Mouse (Mus musculus) kidney, adult 2 months (tissue): ENCODE results near the gene Fam107b. TPM values are rescaled to one million over a fixed set of nuclear protein-coding genes. Genes with fewer than 3 reads are reported as not detected.

Experiments used
- DNase-seq: peaks from one replicate; pipeline ENCODE4 v3.0.0; 2021
- H3K27ac ChIP-seq: fragments of 200-500 bp; 2 replicates; pipeline ENCODE4 v1.5.1; 2012; ENCODE audit warnings: low read depth, low read length, control low read depth, inconsistent platforms; ENCODE audit not compliant: insufficient read depth
- H3K27me3 ChIP-seq: fragments of 200-500 bp; replicated peaks from 2 replicates; pipeline ENCODE4 v1.6.1; 2012; ENCODE audit warnings: mild to moderate bottlenecking, moderate library complexity, low read length, inconsistent platforms; ENCODE audit not compliant: control insufficient read depth, insufficient read depth
- H3K36me3 ChIP-seq: fragments of 200-500 bp; 2 replicates; pipeline ENCODE4 v1.6.1; 2012; ENCODE audit warnings: mild to moderate bottlenecking, moderate library complexity, low read length, inconsistent platforms; ENCODE audit not compliant: control insufficient read depth, insufficient read depth
- H3K4me1 ChIP-seq: fragments of 200-500 bp; 2 replicates; pipeline ENCODE4 v1.6.1; 2011; ENCODE audit warnings: low read length; ENCODE audit not compliant: control insufficient read depth, insufficient read depth
- H3K4me3 ChIP-seq: fragments of 200-500 bp; 2 replicates; pipeline ENCODE4 v1.5.1; 2011; ENCODE audit warnings: mild to moderate bottlenecking, low read depth, low read length, control low read depth; ENCODE audit not compliant: insufficient read depth
- CTCF ChIP-seq: fragments of 200-500 bp; conservative IDR thresholded peaks from 2 replicates; pipeline ENCODE4 v1.5.1; 2011; ENCODE audit warnings: low read depth, mild to moderate bottlenecking, control low read depth, low read length, moderate library complexity, mixed read lengths; ENCODE audit not compliant: insufficient read depth, insufficient read length
- POLR2A ChIP-seq: fragments of 200-500 bp; IDR thresholded peaks from one replicate; pipeline ENCODE4 v1.6.1; 2011; ENCODE audit warnings: low read depth, low read length, control low read depth
- WGBS: fragments of 180-500 bp; shearing (Covaris S2); methylation state at CpG from one replicate; pipeline ENCODE4 v1.1.7; 2018; 5-methylcytosine and 5-hydroxymethylcytosine counted together
- polyA plus RNA-seq: library from polyadenylated mRNA; depleted of rRNA; stranded (reverse); fragments of >200 nt; gene quantifications from 2 replicates; pipeline ENCODE4 v1.2.3, GENCODE M21; 2012

Gene Fam107b
- polyA plus RNA-seq, 1 experiment = 54.3 TPM

DNA sequence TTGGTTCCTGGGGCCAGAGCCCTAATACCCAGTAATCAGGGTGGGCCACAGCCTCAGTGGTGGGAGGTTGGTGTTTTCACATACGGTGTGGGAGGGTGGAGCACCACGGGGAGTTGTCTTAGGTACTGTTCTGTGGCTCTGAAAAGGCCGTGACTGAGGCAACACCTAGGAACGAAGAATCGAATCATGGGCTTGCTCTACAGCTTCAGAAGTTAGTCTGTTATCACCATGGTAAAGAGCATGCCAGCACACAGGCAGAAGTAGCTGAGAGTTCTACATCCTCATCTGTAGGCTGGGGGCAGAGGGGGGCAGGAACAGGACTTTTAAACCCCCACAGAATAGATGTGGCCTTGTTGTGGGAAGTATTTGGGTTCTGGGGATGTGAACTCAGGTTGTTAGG, 182.6 kb downstream of the Fam107b start:
- Histone ChIP-seq H3K4me1 (peaks cover 38% of the 10 kb centered on the region), H3K4me3 (no peak overlapping the region), H3K27me3 (no peaks in the 10 kb centered on the region), H3K27ac (peak overlapping the region; percentile 0; the same call in 1 of the 2 replicates), H3K36me3 (no peaks in the 10 kb centered on the region)
- 74% methylated on average over 5 of the region's 5 CpGs for WGBS
- no peak for DNase-seq
- TF ChIP-seq POLR2A (no peak), CTCF (no peak)

DNA sequence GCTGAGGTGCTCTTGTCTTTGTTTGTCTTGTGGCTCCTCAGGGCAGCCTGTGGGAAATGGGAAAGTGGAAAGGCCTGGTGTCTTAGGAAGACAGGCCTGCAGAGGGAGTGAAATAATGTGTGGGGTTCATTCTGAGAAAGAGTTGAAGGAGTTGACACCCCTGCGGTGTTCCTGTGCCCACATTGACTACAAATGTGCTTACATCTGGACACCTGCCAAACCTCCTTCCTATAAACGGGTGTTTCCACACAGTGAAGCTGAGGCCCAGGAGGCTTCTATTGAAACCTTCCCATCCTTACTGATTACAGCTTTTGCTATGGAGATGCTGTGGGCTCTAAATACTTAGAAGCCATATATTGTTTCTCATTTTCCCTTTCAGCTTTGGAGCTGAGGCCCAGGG, 183.5 kb downstream of the Fam107b start:
- TF ChIP-seq POLR2A (no peak), CTCF (no peak)
- Histone ChIP-seq H3K4me1 (peaks cover 34% of the 10 kb centered on the region), H3K4me3 (no peak overlapping the region), H3K27me3 (no peaks in the 10 kb centered on the region), H3K36me3 (no peaks in the 10 kb centered on the region), H3K27ac (no peak overlapping the region)
- no peak for DNase-seq
- 1% methylated on average over 2 of the region's 2 CpGs for WGBS

DNA sequence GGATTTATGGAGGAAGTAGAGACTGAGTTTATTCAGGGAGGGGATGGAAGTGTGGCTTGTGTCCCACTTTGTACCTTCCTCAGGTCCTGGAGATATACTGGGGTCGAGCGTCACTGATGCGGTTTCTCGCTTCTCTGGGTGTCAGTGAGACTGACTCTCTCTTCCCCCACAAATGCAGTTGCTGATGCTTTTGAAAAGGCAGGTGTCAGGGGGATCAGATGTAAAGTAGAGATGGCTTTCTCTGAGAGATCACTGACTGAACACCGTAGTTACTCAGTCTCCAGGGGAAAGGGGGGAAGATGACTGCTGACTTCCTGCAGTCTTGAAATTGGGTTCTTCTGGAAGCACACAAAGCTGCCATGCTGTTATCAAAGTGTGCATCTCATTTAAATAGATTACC, 185.6 kb downstream of the Fam107b start:
- no peak for TF ChIP-seq POLR2A
- TF ChIP-seq CTCF = no peak
- Histone ChIP-seq H3K4me3 (no peak overlapping the region), H3K27me3 (no peaks in the 10 kb centered on the region), H3K27ac (no peak overlapping the region), H3K36me3 (no peaks in the 10 kb centered on the region), H3K4me1 (peaks cover 43% of the 10 kb centered on the region)
- no peak for DNase-seq
- 86% methylated on average over 5 of the region's 5 CpGs for WGBS

DNA sequence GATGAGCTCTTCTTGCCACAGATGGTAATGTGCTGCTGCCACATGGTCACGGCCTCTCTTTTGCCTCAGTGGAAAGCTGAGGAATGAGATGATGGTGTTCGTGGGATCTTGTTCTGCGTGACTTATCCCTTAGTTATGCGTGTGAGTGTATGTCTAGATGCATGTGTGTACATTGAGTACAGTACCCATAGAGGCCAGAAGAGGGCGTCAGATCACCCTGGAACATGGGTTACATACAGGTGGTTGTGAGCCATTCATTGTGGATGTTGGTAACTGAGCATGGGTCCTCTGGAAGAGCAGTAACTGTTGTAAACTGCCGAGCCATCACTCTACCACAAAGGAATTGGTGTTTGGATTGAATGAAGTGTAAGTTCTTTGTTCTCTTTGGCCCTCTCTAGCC, 188.1 kb downstream of the Fam107b start:
- TF ChIP-seq POLR2A (no peak), CTCF (0 out of 2 replicates have a peak, but pooled peaks have one; percentile 7)
- Histone ChIP-seq H3K27ac (no peak overlapping the region), H3K4me1 (peaks cover 36% of the 10 kb centered on the region), H3K27me3 (no peaks in the 10 kb centered on the region), H3K36me3 (no peaks in the 10 kb centered on the region), H3K4me3 (no peak overlapping the region)
- no peak for DNase-seq
- WGBS = 92% methylated on average over 6 of the region's 6 CpGs

DNA sequence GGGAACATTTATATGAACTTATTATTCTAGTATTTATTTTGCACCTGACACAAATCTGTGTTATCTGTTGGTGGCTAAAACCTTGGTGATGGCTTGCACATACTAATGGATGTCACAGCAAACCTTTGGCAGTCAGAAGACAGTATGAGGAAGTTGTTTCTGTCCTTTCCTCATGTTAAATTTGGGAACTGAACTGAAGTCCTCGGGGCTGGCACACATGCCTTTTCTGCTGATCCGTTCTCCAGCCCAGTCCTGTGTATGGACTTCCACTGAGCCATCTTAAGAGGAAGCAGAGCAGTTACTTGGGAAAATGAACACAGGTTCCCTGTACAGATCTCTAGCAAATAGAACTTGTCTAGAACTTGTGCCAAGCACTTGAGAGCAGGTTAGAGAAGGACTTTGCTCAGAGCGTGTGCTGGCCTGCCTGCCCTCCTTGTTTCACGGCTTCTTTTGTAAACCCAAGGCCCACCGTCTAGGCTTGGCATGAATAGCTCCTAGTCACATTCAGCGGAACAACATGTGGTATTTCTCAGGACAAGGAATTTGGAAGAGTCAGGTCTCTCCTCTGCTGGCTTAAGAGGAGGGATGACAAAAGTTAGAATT, 190.0 kb downstream of the Fam107b start:
- no peaks in the 10 kb centered on the region for H3K36me3 ChIP-seq
- H3K4me3 ChIP-seq = no peak overlapping the region
- H3K4me1 ChIP-seq = peaks cover 30% of the 10 kb centered on the region
- H3K27ac ChIP-seq = peak overlapping the region; percentile 41
- TF ChIP-seq POLR2A (no peak), CTCF (no peak)
- WGBS = 34% methylated on average over 6 of the region's 6 CpGs
- DNase-seq = peak; percentile 76
- H3K27me3 ChIP-seq = no peaks in the 10 kb centered on the region

DNA sequence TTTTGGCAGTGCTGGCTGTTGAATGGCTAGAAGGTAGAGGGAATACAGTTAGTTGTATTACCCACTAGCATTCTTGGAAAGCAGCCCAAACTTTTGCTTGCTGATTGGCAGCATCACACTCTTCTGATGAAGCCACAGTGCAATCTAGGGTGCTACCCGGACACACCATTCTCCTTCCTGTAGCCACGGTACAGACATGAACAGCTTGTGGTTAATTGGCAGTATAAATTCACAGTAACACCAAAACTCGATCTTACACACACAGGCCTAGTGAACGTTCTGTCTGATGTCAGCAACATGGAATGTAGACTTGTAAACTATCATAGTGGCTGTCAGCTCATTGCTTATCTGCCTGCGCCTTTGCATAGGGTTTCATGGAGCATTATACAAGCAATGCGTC, 193.8 kb downstream of the Fam107b start:
- no peaks in the 10 kb centered on the region for H3K36me3 ChIP-seq
- peak; percentile 46 for DNase-seq
- no peak overlapping the region for H3K4me3 ChIP-seq
- H3K4me1 ChIP-seq = peaks cover 33% of the 10 kb centered on the region
- H3K27ac ChIP-seq = no peak overlapping the region
- 52% methylated on average over 6 of the region's 6 CpGs for whole genome bisulfite sequencing
- H3K27me3 ChIP-seq = no peaks in the 10 kb centered on the region
- no peak for TF ChIP-seq POLR2A
- TF ChIP-seq CTCF = no peak

DNA sequence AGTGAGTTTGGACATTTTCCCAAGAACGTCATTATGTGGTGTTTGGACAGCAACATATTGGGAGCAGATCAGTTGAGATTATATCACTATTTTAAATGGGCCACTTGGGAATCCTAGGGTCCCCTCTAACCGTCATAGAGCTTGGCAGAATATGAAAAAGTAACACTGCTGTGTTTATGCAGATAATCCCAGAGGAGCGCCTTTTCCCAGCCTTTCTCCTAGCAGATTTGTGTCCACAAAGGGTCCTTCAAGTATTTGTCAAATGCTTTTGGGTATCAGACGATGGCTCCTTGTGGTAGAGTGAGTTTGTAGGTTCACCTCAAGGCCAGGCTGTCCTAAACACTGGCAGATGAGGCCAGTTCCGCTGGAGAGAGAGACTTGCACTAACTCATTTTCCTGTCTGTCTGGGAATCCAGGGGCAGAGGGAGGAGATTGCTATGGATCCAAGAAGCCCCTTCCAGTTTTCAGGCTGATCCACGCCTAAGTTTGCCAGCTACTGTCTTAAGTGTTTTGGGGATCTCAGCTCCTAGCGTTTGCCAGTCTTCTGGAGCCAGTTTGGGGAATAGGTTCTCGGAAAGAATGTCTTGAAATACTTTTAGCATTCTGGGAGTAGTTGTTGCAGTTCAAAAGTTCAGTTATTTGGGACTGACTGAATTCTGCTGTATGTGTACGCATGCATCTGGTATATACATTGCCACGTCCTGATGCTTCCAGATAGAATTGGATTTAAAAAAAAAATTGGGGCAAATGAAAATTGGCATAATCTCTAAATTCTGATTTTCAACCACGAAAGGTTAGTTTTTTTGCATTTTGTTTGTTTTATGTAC, 195.9 kb downstream of the Fam107b start:
- 0 out of 2 replicates have a peak overlapping the region, but pooled peaks have one; percentile 21 for H3K27ac ChIP-seq
- WGBS = 59% methylated on average over 11 of the region's 11 CpGs

More for the DNA sequence above, 195.9 kb downstream of the Fam107b start:
- TF ChIP-seq POLR2A = no peak
- no peak for TF ChIP-seq CTCF
- Histone ChIP-seq H3K27me3 (no peaks in the 10 kb centered on the region), H3K4me3 (no peak overlapping the region), H3K4me1 (peaks cover 24% of the 10 kb centered on the region), H3K36me3 (no peaks in the 10 kb centered on the region)
- DNase-seq = no peak
